Mouse (Mus musculus) midbrain, embryonic 10.5 days (tissue): ENCODE results near the gene Bmpr1b. TPM values are rescaled to one million over a fixed set of nuclear protein-coding genes. Genes with fewer than 3 reads are reported as not detected.
A peak's percentile ranks its signal among the peaks of the same experiment; 100 is the strongest.

Experiments
- DNase-seq: peaks from one replicate; pipeline ENCODE4 v3.0.0-alpha.2; 2017; ENCODE audit warnings: low spot score
- H3K27ac ChIP-seq: fragments of 300-500 bp; sonication (generic); replicated peaks from 2 replicates; pipeline ENCODE4 v1.5.1; 2016; ENCODE audit warnings: mild to moderate bottlenecking
- H3K27me3 ChIP-seq: fragments of 300-500 bp; sonication (generic); 2 replicates; pipeline ENCODE4 v1.6.1; 2016; ENCODE audit warnings: low read depth, mild to moderate bottlenecking; ENCODE audit not compliant: poor library complexity, severe bottlenecking
- H3K36me3 ChIP-seq: fragments of 300-500 bp; sonication (generic); 2 replicates; pipeline ENCODE4 v1.6.1; 2016; ENCODE audit warnings: mild to moderate bottlenecking, moderate library complexity
- H3K4me1 ChIP-seq: fragments of 300-500 bp; sonication (generic); 2 replicates; pipeline ENCODE4 v1.6.1; 2016
- H3K4me3 ChIP-seq: fragments of 300-500 bp; sonication (generic); 2 replicates; pipeline ENCODE4 v1.5.1; 2016; ENCODE audit warnings: mild to moderate bottlenecking, moderate library complexity
- H3K9me3 ChIP-seq: fragments of 300-500 bp; sonication (generic); replicated peaks from 2 replicates; pipeline ENCODE4 v1.6.1; 2016; ENCODE audit warnings: mild to moderate bottlenecking
- WGBS: fragments of 180-500 bp; shearing (Covaris S2); methylation state at CpG from one replicate; pipeline ENCODE4 v1.1.7; 2016; 5-methylcytosine and 5-hydroxymethylcytosine counted together
- polyA plus RNA-seq: library from polyadenylated mRNA; unstranded; fragments of >200 nt; fragmentation: Nextera tagmentation; extraction: Ambion mirVana; gene quantifications from 2 replicates; pipeline ENCODE4 v1.2.1, GENCODE M21; 2016

Bmpr1b gene
- polyA plus RNA-seq, 1 experiment from 2014 or later, result 5.5 TPM

- Histone ChIP-seq H3K4me1 (no peaks in the 10 kb centered on the region), H3K4me3 (no peak overlapping the region), H3K9me3 (no peaks in the 10 kb centered on the region), H3K27ac (no peak overlapping the region), H3K27me3 (no peaks in the 10 kb centered on the region), H3K36me3 (no peaks in the 10 kb centered on the region)
- no peak for DNase-seq
- 53% methylated on average over 4 of the region's 4 CpGs for WGBS
These were observed 203.0 kb downstream of the Bmpr1b start for GRCm38 (mm10) chr3:141966244-141966643.

DNA sequence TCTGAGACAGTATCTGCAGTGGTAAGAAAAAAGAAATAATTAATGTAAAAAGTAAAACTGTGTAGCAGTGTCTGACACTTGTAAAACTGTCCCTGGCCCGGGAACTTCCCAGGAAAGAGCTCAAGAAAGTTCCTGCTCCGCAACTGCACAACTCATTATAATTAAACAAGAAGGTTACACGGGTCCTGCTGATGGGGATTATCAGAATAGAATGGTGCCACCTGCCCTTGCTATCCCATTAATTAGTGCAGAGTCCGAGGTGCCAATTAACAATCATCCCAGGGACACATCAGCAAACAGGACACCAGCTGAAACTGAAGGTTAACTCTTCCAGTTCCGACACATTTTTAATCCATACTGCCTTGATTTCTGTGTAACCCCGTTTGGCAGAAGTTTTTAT is 216.3 kb downstream of the Bmpr1b start:
- H3K27ac ChIP-seq, result no peak overlapping the region
- H3K4me3 ChIP-seq, result no peak overlapping the region
- peaks cover 7% of the 10 kb centered on the region for H3K4me1 ChIP-seq
- no peak for DNase-seq
- H3K27me3 ChIP-seq, result no peaks in the 10 kb centered on the region
- H3K9me3 ChIP-seq, result no peaks in the 10 kb centered on the region
- WGBS, result 39% methylated on average over 6 of the region's 6 CpGs
- H3K36me3 ChIP-seq, result no peaks in the 10 kb centered on the region

GRCm38 (mm10) chr3:141950642-141951041 is 218.6 kb downstream of the Bmpr1b start:
- H3K27ac ChIP-seq, result no peak overlapping the region
- peaks cover 7% of the 10 kb centered on the region for H3K4me1 ChIP-seq
- no peaks in the 10 kb centered on the region for H3K9me3 ChIP-seq
- 86% methylated on average over 8 of the region's 8 CpGs for WGBS
- no peak for DNase-seq
- no peaks in the 10 kb centered on the region for H3K27me3 ChIP-seq
- no peaks in the 10 kb centered on the region for H3K36me3 ChIP-seq
- H3K4me3 ChIP-seq, result no peak overlapping the region

DNA sequence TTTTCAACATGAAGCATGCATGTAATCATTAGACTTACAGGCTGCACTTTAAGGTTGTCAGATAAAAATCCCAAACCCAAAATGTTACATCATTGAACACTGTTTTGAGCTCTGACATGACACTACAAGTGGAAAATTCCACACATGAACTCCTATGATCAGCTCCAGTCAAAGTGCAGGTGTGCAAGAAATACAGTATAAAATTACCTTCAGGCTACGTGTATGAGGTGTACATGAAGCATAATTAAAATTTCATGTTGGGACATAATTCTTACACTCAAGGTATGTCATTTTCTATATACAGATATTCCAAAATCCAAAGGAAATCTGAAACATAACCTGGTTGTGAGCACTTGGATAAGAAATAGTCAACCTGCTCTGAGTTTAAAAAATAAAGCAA is 220.7 kb downstream of the Bmpr1b start:
- Histone ChIP-seq H3K4me3 (no peak overlapping the region), H3K27me3 (no peaks in the 10 kb centered on the region), H3K4me1 (peaks cover 8% of the 10 kb centered on the region), H3K27ac (no peak overlapping the region), H3K9me3 (no peaks in the 10 kb centered on the region), H3K36me3 (no peaks in the 10 kb centered on the region)
- no peak for DNase-seq
- WGBS, result 86% methylated on average over 1 of the region's 1 CpGs

DNA sequence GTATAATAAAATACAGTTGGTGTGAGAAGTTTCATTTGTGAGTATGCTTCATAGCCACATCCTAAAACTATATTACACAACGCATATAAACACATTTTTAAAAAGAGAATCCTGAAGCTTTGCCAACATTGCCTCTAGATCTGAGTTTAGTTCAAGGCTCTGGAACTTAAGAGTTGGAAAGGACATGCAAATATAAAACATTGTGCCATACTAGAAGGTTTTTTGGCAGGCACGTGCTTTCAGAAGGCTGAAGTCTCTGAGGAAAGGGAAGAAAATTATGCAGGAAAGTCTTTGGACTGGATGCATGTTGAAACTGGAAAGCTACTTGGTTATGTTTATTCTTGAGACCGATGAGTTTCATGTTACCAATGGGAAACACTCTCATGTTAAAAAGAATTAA is 221.1 kb downstream of the Bmpr1b start:
- Histone ChIP-seq H3K9me3 (no peaks in the 10 kb centered on the region), H3K27me3 (no peaks in the 10 kb centered on the region), H3K4me3 (no peak overlapping the region), H3K36me3 (no peaks in the 10 kb centered on the region), H3K4me1 (peaks cover 10% of the 10 kb centered on the region), H3K27ac (no peak overlapping the region)
- WGBS, result 84% methylated on average over 3 of the region's 3 CpGs
- DNase-seq, result no peak

- Histone ChIP-seq H3K4me3 (no peak overlapping the region), H3K36me3 (no peaks in the 10 kb centered on the region), H3K9me3 (no peaks in the 10 kb centered on the region), H3K27ac (no peak overlapping the region), H3K27me3 (no peaks in the 10 kb centered on the region), H3K4me1 (peaks cover 5% of the 10 kb centered on the region)
- no peak for DNase-seq
- WGBS, result 89% methylated on average over 2 of the region's 2 CpGs
These were observed 222.4 kb downstream of the Bmpr1b start for GRCm38 (mm10) chr3:141946846-141947245.

DNA sequence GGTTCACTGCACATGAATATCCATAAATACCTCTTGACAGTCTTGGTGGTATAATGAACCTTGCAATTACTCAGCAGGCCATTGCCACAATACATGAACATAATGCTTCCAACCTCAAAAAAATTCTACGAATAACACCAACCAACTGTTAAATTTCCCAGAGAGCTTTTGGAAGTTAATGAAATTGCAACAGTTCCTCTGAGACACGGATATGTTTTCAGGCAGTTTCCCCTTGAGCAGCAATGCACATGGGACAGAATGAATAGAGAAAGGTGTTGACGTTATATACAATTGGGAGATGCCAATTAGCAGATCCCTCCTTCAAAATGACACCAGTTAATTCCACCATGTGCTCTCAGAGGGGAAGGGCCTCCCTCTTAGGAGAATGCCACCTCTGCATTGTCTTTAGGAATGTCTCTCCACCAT is 225.9 kb downstream of the Bmpr1b start:
- H3K27me3 ChIP-seq, result no peaks in the 10 kb centered on the region
- H3K36me3 ChIP-seq, result no peaks in the 10 kb centered on the region
- H3K4me3 ChIP-seq, result no peak overlapping the region
- no peak for DNase-seq
- 59% methylated on average over 3 of the region's 3 CpGs for WGBS
- no peak overlapping the region for H3K27ac ChIP-seq
- H3K9me3 ChIP-seq, result no peaks in the 10 kb centered on the region
- peaks cover 8% of the 10 kb centered on the region for H3K4me1 ChIP-seq

DNA sequence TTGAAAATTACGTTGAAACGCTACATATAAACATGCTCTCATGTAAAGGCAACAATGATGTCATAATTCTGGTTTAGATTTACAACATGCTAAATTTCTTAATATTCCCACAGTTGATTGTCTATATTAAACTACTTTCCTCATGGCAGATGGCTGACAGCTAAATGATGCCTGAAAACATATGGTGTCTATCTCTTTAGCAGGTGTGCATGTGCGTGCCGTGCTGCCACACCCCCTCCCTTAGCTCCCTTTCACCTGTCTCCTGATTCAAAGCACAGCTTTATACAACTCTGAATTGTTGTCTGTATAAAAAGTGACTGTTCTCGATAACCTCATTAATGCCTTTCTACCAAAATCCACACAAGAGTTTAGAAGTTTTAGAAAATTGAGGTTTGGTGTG is 229.0 kb downstream of the Bmpr1b start:
- DNase-seq, result no peak
- peaks cover 39% of the 10 kb centered on the region for H3K4me1 ChIP-seq
- WGBS, result 96% methylated on average over 5 of the region's 5 CpGs

GRCm38 (mm10) chr3:141936594-141937272 is 232.5 kb downstream of the Bmpr1b start:
- Histone ChIP-seq H3K36me3 (no peaks in the 10 kb centered on the region), H3K4me3 (peak overlapping the region; percentile 39), H3K9me3 (no peaks in the 10 kb centered on the region), H3K4me1 (peaks cover 68% of the 10 kb centered on the region), H3K27me3 (no peaks in the 10 kb centered on the region), H3K27ac (peak overlapping the region; percentile 81)
- 23% methylated on average over 16 of the region's 16 CpGs for WGBS
- DNase-seq, result peak; percentile 74

More for the DNA sequence above, 229.0 kb downstream of the Bmpr1b start:
- no peaks in the 10 kb centered on the region for H3K9me3 ChIP-seq
- no peaks in the 10 kb centered on the region for H3K27me3 ChIP-seq
- H3K27ac ChIP-seq, result no peak overlapping the region
- no peak overlapping the region for H3K4me3 ChIP-seq
- no peaks in the 10 kb centered on the region for H3K36me3 ChIP-seq

DNA sequence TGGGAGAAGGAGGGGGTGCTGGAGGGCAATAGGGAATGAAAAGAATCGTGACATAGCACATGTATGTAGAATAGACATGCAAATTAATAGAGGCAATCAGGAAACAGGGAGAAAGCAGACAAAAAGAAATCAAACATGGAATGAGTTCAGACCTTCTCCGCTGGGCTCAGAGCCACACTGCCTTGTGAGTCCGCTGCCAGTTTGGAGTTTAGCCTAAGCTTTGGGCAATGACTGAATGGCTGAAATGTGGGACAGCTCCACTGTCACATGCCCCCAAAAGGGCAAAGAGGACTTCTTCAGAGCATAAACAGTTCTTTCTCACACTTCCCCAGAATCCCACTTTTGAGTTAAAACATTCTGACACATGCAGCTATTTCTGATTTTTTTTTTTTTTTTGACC is 236.3 kb downstream of the Bmpr1b start:
- H3K4me1 ChIP-seq, result peaks cover 83% of the 10 kb centered on the region
- H3K36me3 ChIP-seq, result no peaks in the 10 kb centered on the region
- no peak for DNase-seq
- H3K4me3 ChIP-seq, result no peak overlapping the region
- no peaks in the 10 kb centered on the region for H3K9me3 ChIP-seq
- H3K27ac ChIP-seq, result peak overlapping the region; percentile 33; the same call in 1 of the 2 replicates
- 80% methylated on average over 3 of the region's 3 CpGs for WGBS
- H3K27me3 ChIP-seq, result no peaks in the 10 kb centered on the region

- no peaks in the 10 kb centered on the region for H3K36me3 ChIP-seq
- no peaks in the 10 kb centered on the region for H3K9me3 ChIP-seq
- H3K27me3 ChIP-seq, result no peaks in the 10 kb centered on the region
- peak; percentile 72 for DNase-seq
- WGBS, result under 1% methylated on average over 10 of the region's 10 CpGs
- H3K4me3 ChIP-seq, result peak overlapping the region; percentile 48
- H3K27ac ChIP-seq, result peak overlapping the region; percentile 86
- peaks cover 69% of the 10 kb centered on the region for H3K4me1 ChIP-seq
These were observed 237.7 kb downstream of the Bmpr1b start for GRCm38 (mm10) chr3:141931372-141932092.

DNA sequence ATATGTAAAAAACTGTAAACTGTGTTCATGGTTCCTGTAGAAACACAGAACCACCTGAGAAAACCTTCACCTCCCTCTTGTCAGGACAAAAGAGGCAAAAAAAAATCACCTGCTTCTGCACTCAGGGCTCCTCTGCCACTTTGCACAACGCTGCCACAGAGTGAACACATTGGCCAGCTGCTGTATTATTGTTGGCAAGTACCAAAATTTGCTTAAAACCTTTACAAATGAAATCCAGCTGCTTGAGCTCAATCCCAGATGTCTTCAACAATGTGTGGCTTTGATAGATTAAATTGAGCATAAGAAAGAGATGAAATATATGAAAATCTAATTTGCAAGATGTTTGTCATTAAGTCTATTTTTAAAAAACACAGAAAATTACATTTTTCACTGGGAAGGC is 245.8 kb downstream of the Bmpr1b start:
- no peak overlapping the region for H3K27ac ChIP-seq
- no peaks in the 10 kb centered on the region for H3K27me3 ChIP-seq
- WGBS, result 56% methylated on average over 1 of the region's 1 CpGs
- H3K4me3 ChIP-seq, result no peak overlapping the region
- H3K9me3 ChIP-seq, result no peaks in the 10 kb centered on the region
- no peak for DNase-seq
- peaks cover 3% of the 10 kb centered on the region; the same call in 1 of the 2 replicates for H3K4me1 ChIP-seq
- no peaks in the 10 kb centered on the region for H3K36me3 ChIP-seq

- Histone ChIP-seq H3K27me3 (no peaks in the 10 kb centered on the region), H3K27ac (no peak overlapping the region), H3K4me3 (no peak overlapping the region), H3K36me3 (no peaks in the 10 kb centered on the region), H3K9me3 (no peaks in the 10 kb centered on the region), H3K4me1 (peaks cover 3% of the 10 kb centered on the region; the same call in 1 of the 2 replicates)
- no peak for DNase-seq
- 71% methylated on average over 4 of the region's 4 CpGs for WGBS
These were observed 248.1 kb downstream of the Bmpr1b start for GRCm38 (mm10) chr3:141921161-141921560.
